Mouse (Mus musculus): ENCODE data around the gene Tmem135. TPM values are rescaled to one million over a fixed set of nuclear protein-coding genes. Genes with fewer than 3 reads are reported as not detected.

Tmem135 gene
- polyA plus RNA-seq, 2 experiments, result 12.4 to 18.6 TPM

GRCm38 (mm10) chr7:89338350-89339141 is 65.5 kb downstream of the Tmem135 start:
- Histone ChIP-seq H3K9me3 (ENCODE audit: control insufficient read depth, low read length) (no peaks in the 10 kb centered on the region), H3K36me3 (ENCODE audit: control insufficient read depth, insufficient read depth, low read length) (no peaks in the 10 kb centered on the region), H3K4me1 (ENCODE audit: control insufficient read depth, insufficient read depth, low read length) (peaks cover 20% of the 10 kb centered on the region), H3K4me2 (replicated peaks; ENCODE audit: low read depth, low read length, severe bottlenecking) (peak overlapping the region; percentile 90), H3K4me3 (replicated peaks; ENCODE audit: low read length) (peak overlapping the region; percentile 92), H3K27me3 (ENCODE audit: control insufficient read depth, insufficient read depth, low read length) (no peaks in the 10 kb centered on the region), H3K27ac (replicated peaks; ENCODE audit: low read depth, low read length) (peak overlapping the region; percentile 65), H3K9ac (ENCODE audit: low read depth, low read length, severe bottlenecking) (peak overlapping the region; percentile 87)
- ATAC-seq (ENCODE audit: low FRiP score, low read depth), result peak; percentile 94
- TF ChIP-seq POLR2A (IDR thresholded peaks at IDR 0.05; ENCODE audit: borderline replicate concordance, extremely low read depth, insufficient read depth, insufficient read length), result no peak
- WGBS, result under 1% methylated on average over 45 of the region's 57 CpGs
- peak; percentile 78 for DNase-seq (ENCODE audit: low spot score)

GRCm38 (mm10) chr7:89337711-89338349 is 66.2 kb downstream of the Tmem135 start:
- Histone ChIP-seq H3K9ac (ENCODE audit: low read depth, low read length, severe bottlenecking) (peak overlapping the region; percentile 87), H3K36me3 (ENCODE audit: control insufficient read depth, insufficient read depth, low read length) (no peaks in the 10 kb centered on the region), H3K4me1 (ENCODE audit: control insufficient read depth, insufficient read depth, low read length) (peaks cover 20% of the 10 kb centered on the region), H3K27ac (replicated peaks; ENCODE audit: low read depth, low read length) (no peak overlapping the region), H3K9me3 (ENCODE audit: control insufficient read depth, low read length) (no peaks in the 10 kb centered on the region), H3K4me2 (replicated peaks; ENCODE audit: low read depth, low read length, severe bottlenecking) (peak overlapping the region; percentile 90), H3K4me3 (replicated peaks; ENCODE audit: low read length) (peak overlapping the region; percentile 92), H3K27me3 (ENCODE audit: control insufficient read depth, insufficient read depth, low read length) (no peaks in the 10 kb centered on the region)
- ATAC-seq (ENCODE audit: low FRiP score, low read depth) (no peak), DNase-seq (ENCODE audit: low spot score) (no peak)
- 38% methylated on average over 10 of the region's 10 CpGs for WGBS
- no peak for TF ChIP-seq POLR2A (IDR thresholded peaks at IDR 0.05; ENCODE audit: borderline replicate concordance, extremely low read depth, insufficient read depth, insufficient read length)

- Histone ChIP-seq H3K9ac (ENCODE audit: low read depth, low read length, severe bottlenecking) (no peak overlapping the region), H3K4me3 (replicated peaks; ENCODE audit: low read length) (no peak overlapping the region), H3K27ac (replicated peaks; ENCODE audit: low read depth, low read length) (no peak overlapping the region), H3K9me3 (ENCODE audit: control insufficient read depth, low read length) (no peaks in the 10 kb centered on the region), H3K4me2 (replicated peaks; ENCODE audit: low read depth, low read length, severe bottlenecking) (no peak overlapping the region), H3K36me3 (ENCODE audit: control insufficient read depth, insufficient read depth, low read length) (no peaks in the 10 kb centered on the region), H3K4me1 (ENCODE audit: control insufficient read depth, insufficient read depth, low read length) (peaks cover 20% of the 10 kb centered on the region), H3K27me3 (ENCODE audit: control insufficient read depth, insufficient read depth, low read length) (no peaks in the 10 kb centered on the region)
- WGBS, result 92% methylated on average over 1 of the region's 1 CpGs
- ATAC-seq (ENCODE audit: low FRiP score, low read depth) (no peak), DNase-seq (ENCODE audit: low spot score) (no peak)
- no peak for TF ChIP-seq POLR2A (IDR thresholded peaks at IDR 0.05; ENCODE audit: borderline replicate concordance, extremely low read depth, insufficient read depth, insufficient read length)
These were observed 67.6 kb downstream of the Tmem135 start for GRCm38 (mm10) chr7:89336434-89336833.

GRCm38 (mm10) chr7:89335316-89335715 is 68.7 kb downstream of the Tmem135 start:
- no peak for TF ChIP-seq POLR2A (IDR thresholded peaks at IDR 0.05; ENCODE audit: borderline replicate concordance, extremely low read depth, insufficient read depth, insufficient read length)
- DNase-seq (ENCODE audit: low spot score) (no peak), ATAC-seq (ENCODE audit: low FRiP score, low read depth) (no peak)
- Histone ChIP-seq H3K4me2 (replicated peaks; ENCODE audit: low read depth, low read length, severe bottlenecking) (no peak overlapping the region), H3K4me3 (replicated peaks; ENCODE audit: low read length) (no peak overlapping the region), H3K9me3 (ENCODE audit: control insufficient read depth, low read length) (no peaks in the 10 kb centered on the region), H3K27ac (replicated peaks; ENCODE audit: low read depth, low read length) (no peak overlapping the region), H3K27me3 (ENCODE audit: control insufficient read depth, insufficient read depth, low read length) (no peaks in the 10 kb centered on the region), H3K9ac (ENCODE audit: low read depth, low read length, severe bottlenecking) (no peak overlapping the region), H3K36me3 (ENCODE audit: control insufficient read depth, insufficient read depth, low read length) (no peaks in the 10 kb centered on the region), H3K4me1 (ENCODE audit: control insufficient read depth, insufficient read depth, low read length) (peaks cover 20% of the 10 kb centered on the region)

GRCm38 (mm10) chr7:89329896-89330295 is 74.1 kb downstream of the Tmem135 start:
- H3K27me3 ChIP-seq (ENCODE audit: control insufficient read depth, insufficient read depth, low read length), result no peaks in the 10 kb centered on the region
- no peaks in the 10 kb centered on the region for H3K9me3 ChIP-seq (ENCODE audit: control insufficient read depth, low read length)
- H3K9ac ChIP-seq (ENCODE audit: low read depth, low read length, severe bottlenecking), result no peak overlapping the region
- no peaks in the 10 kb centered on the region for H3K36me3 ChIP-seq (ENCODE audit: control insufficient read depth, insufficient read depth, low read length)
- H3K4me3 ChIP-seq (replicated peaks; ENCODE audit: low read length), result no peak overlapping the region
- no peak for ATAC-seq (ENCODE audit: low FRiP score, low read depth)
- no peak overlapping the region for H3K27ac ChIP-seq (replicated peaks; ENCODE audit: low read depth, low read length)
- no peak overlapping the region for H3K4me2 ChIP-seq (replicated peaks; ENCODE audit: low read depth, low read length, severe bottlenecking)
- TF ChIP-seq POLR2A (IDR thresholded peaks at IDR 0.05; ENCODE audit: borderline replicate concordance, extremely low read depth, insufficient read depth, insufficient read length), result no peak
- 87% methylated on average over 1 of the region's 1 CpGs for WGBS
- no peak for DNase-seq (ENCODE audit: low spot score)
- no peaks in the 10 kb centered on the region for H3K4me1 ChIP-seq (ENCODE audit: control insufficient read depth, insufficient read depth, low read length)
